Mouse (Mus musculus) G1E (cell line): ENCODE data around the gene Fank1. TPM values are rescaled to one million over a fixed set of nuclear protein-coding genes. Genes with fewer than 3 reads are reported as not detected.

Experiments
- ATAC-seq: 2 replicates; pipeline ENCODE4 v1.8.0; 2016; ENCODE audit warnings: mild to moderate bottlenecking; ENCODE audit not compliant: insufficient number of reproducible peaks, poor library complexity, low FRiP score, severe bottlenecking; ENCODE audit errors: extremely low read depth
- DNase-seq: peaks from one replicate; pipeline ENCODE4 v3.0.0; 2012; ENCODE audit warnings: low spot score
- H3K27me3 ChIP-seq: 2 replicates; pipeline ENCODE4 v1.6.1; 2012; ENCODE audit warnings: mild to moderate bottlenecking, low read length, inconsistent platforms; ENCODE audit not compliant: insufficient read depth
- H3K36me3 ChIP-seq: replicated peaks from 2 replicates; pipeline ENCODE3; 2012; ENCODE audit warnings: mild to moderate bottlenecking, inconsistent platforms
- H3K4me1 ChIP-seq: 2 replicates; pipeline ENCODE4 v1.6.1; 2012; ENCODE audit warnings: low read depth, low read length, inconsistent platforms, mixed read lengths; ENCODE audit not compliant: insufficient read depth
- H3K4me3 ChIP-seq: 2 replicates; pipeline ENCODE4 v1.5.1; 2012; ENCODE audit warnings: low read depth, mild to moderate bottlenecking, inconsistent platforms, low read length, moderate library complexity, mixed read lengths
- H3K9me3 ChIP-seq: replicated peaks from 2 replicates; pipeline ENCODE4 v1.6.1; 2012; ENCODE audit warnings: inconsistent platforms
- CTCF ChIP-seq: IDR thresholded peaks from 2 replicates; pipeline ENCODE4 v1.5.1; 2012; ENCODE audit warnings: low read depth, low read length, inconsistent platforms, mixed read lengths
- GATA1 ChIP-seq: IDR thresholded peaks from 2 replicates; pipeline ENCODE4 v1.6.1; 2012; ENCODE audit warnings: borderline replicate concordance, low read length, inconsistent platforms, mixed read lengths
- GATA2 ChIP-seq: IDR thresholded peaks from 2 replicates; pipeline ENCODE4 v1.6.1; 2012; ENCODE audit warnings: low read depth, low read length, inconsistent platforms, borderline replicate concordance
- POLR2AphosphoS5 ChIP-seq: IDR thresholded peaks from 2 replicates; pipeline ENCODE4 v1.6.1; 2012; ENCODE audit warnings: low read depth, low read length, inconsistent platforms; ENCODE audit not compliant: insufficient replicate concordance
- TAL1 ChIP-seq: conservative IDR thresholded peaks from 2 replicates; pipeline ENCODE4 v1.6.1; 2012; ENCODE audit warnings: low read depth, low read length, inconsistent platforms, mixed read lengths
- polyA plus RNA-seq: library from polyadenylated mRNA; stranded (reverse); fragments of >175 nt; gene quantifications from 2 replicates; pipeline ENCODE4 v1.2.3, GENCODE M21; 2012
- total RNA-seq, 2 experiments: library from RNA; stranded (forward) in 1 of 2; stranded (reverse) in 1 of 2; fragments of 200-1000 nt in 1 of 2; fragments of >200 nt in 1 of 2; fragmentation: Nextera tagmentation in 1 of 2; gene quantifications; 2 replicates each; pipeline ENCODE4 v1.2.3; 2014 to 2017

Gene Fank1
- total and polyA plus RNA-seq, 3 experiments: not detected

- no peaks in the 10 kb centered on the region for H3K27me3 ChIP-seq
Measured at GRCm38 (mm10) chr7:133750666-133751065, 26.0 kb upstream of the Fank1 start.

GRCm38 (mm10) chr7:133751163-133751562 is 25.5 kb upstream of the Fank1 start:
- Histone ChIP-seq H3K36me3 (peaks cover 40% of the 10 kb centered on the region), H3K4me1 (no peaks in the 10 kb centered on the region), H3K4me3 (no peak overlapping the region), H3K9me3 (no peaks in the 10 kb centered on the region), H3K27me3 (no peaks in the 10 kb centered on the region)
- ATAC-seq: no peak
- DNase-seq: no peak
- TF ChIP-seq POLR2AphosphoS5 (no peak), CTCF (no peak), GATA2 (no peak), GATA1 (no peak), TAL1 (no peak)

More at GRCm38 (mm10) chr7:133750666-133751065, 26.0 kb upstream of the Fank1 start:
- no peak for TF ChIP-seq POLR2AphosphoS5
- no peak for TF ChIP-seq TAL1
- no peak for TF ChIP-seq GATA2
- TF ChIP-seq CTCF: no peak
- TF ChIP-seq GATA1: no peak
- peaks cover 39% of the 10 kb centered on the region for H3K36me3 ChIP-seq
- H3K4me1 ChIP-seq: no peaks in the 10 kb centered on the region
- H3K9me3 ChIP-seq: no peaks in the 10 kb centered on the region
- peak; percentile 19; the same call in 1 of the 2 replicates for ATAC-seq
- no peak for DNase-seq
- H3K4me3 ChIP-seq: no peak overlapping the region

DNA sequence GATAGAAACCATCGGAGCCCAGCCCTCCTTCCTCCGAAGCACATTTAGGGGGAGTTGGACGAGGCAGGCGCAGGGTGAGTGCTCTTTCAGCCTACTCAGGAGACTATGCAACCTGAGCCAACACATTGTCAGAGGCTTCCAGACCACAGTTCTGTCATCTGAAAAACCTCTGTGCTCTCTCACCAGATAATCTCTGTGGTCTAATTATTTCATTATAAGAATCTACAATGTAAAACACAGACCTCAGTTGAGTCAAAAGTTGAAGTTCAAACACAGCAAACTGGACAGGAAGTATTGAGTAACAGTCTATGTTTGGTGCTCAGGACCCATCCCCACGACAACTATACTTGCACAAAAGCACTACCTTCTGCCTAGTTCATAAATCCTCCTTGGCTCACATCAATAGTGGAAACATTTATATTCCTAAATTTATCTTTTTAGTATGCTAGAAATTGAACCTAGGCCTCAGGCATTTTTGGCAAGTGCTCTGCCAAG is 18.7 kb upstream of the Fank1 start:
- H3K27me3 ChIP-seq: no peaks in the 10 kb centered on the region
- TF ChIP-seq GATA2: no peak
- TF ChIP-seq CTCF: no peak
- no peak for TF ChIP-seq POLR2AphosphoS5
- TF ChIP-seq GATA1: no peak
- TF ChIP-seq TAL1: no peak
- peaks cover 48% of the 10 kb centered on the region for H3K36me3 ChIP-seq
- DNase-seq (no peak), ATAC-seq (no peak)
- H3K9me3 ChIP-seq: no peaks in the 10 kb centered on the region
- peaks cover 5% of the 10 kb centered on the region; the same call in 1 of the 2 replicates for H3K4me1 ChIP-seq
- H3K4me3 ChIP-seq: no peak overlapping the region

- Histone ChIP-seq H3K27me3 (no peaks in the 10 kb centered on the region), H3K36me3 (peaks cover 48% of the 10 kb centered on the region), H3K9me3 (no peaks in the 10 kb centered on the region), H3K4me1 (peaks cover 5% of the 10 kb centered on the region; the same call in 1 of the 2 replicates), H3K4me3 (no peak overlapping the region)
- DNase-seq: no peak
- TF ChIP-seq GATA1 (no peak), POLR2AphosphoS5 (no peak), GATA2 (no peak), TAL1 (no peak), CTCF (no peak)
- ATAC-seq: no peak
Measured at GRCm38 (mm10) chr7:133758716-133759115, 17.9 kb upstream of the Fank1 start.

GRCm38 (mm10) chr7:133759611-133760353 is 16.9 kb upstream of the Fank1 start:
- no peaks in the 10 kb centered on the region for H3K9me3 ChIP-seq
- no peak for DNase-seq
- peaks cover 48% of the 10 kb centered on the region for H3K36me3 ChIP-seq
- H3K27me3 ChIP-seq: no peaks in the 10 kb centered on the region
- peaks cover 5% of the 10 kb centered on the region; the same call in 1 of the 2 replicates for H3K4me1 ChIP-seq
- no peak overlapping the region for H3K4me3 ChIP-seq
- no peak for TF ChIP-seq TAL1
- no peak for TF ChIP-seq GATA2
- no peak for TF ChIP-seq GATA1
- no peak for TF ChIP-seq POLR2AphosphoS5
- no peak for TF ChIP-seq CTCF
- no peak for ATAC-seq

DNA sequence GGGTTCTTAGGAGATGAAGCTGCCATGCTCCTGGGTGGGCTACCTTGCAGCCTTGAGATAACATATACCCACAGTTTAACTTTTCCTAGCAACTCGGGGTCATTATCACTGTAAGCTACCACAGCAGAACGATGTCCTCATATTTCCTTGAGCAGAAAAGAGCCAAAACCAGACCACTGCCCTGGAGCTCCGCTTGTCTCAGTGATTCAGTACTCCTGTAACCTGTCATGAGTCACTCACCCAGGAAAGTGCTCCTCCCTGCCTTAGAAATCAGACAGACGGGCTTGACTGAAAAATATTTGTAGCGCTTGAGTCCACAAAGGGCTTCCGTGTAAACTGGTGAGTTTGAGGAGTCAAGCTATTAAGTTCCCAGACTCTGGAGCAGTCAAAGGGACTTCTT is 14.0 kb upstream of the Fank1 start:
- H3K27me3 ChIP-seq: no peaks in the 10 kb centered on the region
- DNase-seq: no peak
- peaks cover 41% of the 10 kb centered on the region for H3K36me3 ChIP-seq
- no peak for ATAC-seq
- H3K4me1 ChIP-seq: peaks cover 5% of the 10 kb centered on the region; the same call in 1 of the 2 replicates
- no peak for TF ChIP-seq GATA1
- TF ChIP-seq TAL1: no peak
- no peak for TF ChIP-seq GATA2
- no peak for TF ChIP-seq POLR2AphosphoS5
- no peak for TF ChIP-seq CTCF
- no peak overlapping the region for H3K4me3 ChIP-seq
- no peaks in the 10 kb centered on the region for H3K9me3 ChIP-seq
